Mouse (Mus musculus) spleen, adult 18-20 months (tissue): ENCODE data around the gene Slc7a7.

ENCODE experiments used
- DNase-seq, 2 experiments: peaks; one replicate each; pipeline ENCODE4 v3.0.0; 2022; ENCODE audit warnings: mixed read lengths in 2 of 2

The Slc7a7 gene

GRCm38 (mm10) chr14:54432078-54432836 is 14.7 kb upstream of the Slc7a7 start:
- DNase-seq: no peak

- no peak for DNase-seq
Observed at GRCm38 (mm10) chr14:54431334-54432077, 13.9 kb upstream of the Slc7a7 start, which contains the start of gene Mmp14. Gene Mmp14, plus strand, starts transcription at chr14:54431612.

- DNase-seq: no peak
Observed at GRCm38 (mm10) chr14:54430406-54431145, 13.0 kb upstream of the Slc7a7 start.

GRCm38 (mm10) chr14:54429332-54430093 is 11.9 kb upstream of the Slc7a7 start:
- no peak for DNase-seq

DNA sequence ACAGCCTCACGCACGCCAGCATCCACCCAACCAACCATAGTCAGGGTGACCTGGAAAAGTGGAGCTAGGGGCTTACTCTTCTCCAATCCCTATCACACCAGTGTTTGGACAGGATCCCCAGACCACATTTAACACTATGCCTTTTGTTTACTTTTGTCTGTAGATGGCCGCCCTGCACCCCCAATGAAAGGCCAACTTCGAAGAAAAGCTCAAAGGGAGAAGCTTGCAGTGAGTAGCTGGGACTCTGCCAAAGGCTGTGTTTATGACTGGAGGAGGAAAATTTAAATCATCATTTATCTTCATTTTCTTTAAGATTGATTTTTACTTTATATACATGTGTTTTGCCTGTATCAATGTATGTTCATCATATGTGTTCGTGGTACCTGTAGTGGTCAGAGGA is 10.8 kb upstream of the Slc7a7 start:
- DNase-seq: no peak

GRCm38 (mm10) chr14:54427696-54428095 is 10.1 kb upstream of the Slc7a7 start:
- no peak for DNase-seq

- DNase-seq: peak; percentile 79 to 86
Observed at GRCm38 (mm10) chr14:54426689-54427398, 9.3 kb upstream of the Slc7a7 start, which contains the start of gene Mrpl52. Gene Mrpl52, plus strand, starts transcription at chr14:54426909.

DNA sequence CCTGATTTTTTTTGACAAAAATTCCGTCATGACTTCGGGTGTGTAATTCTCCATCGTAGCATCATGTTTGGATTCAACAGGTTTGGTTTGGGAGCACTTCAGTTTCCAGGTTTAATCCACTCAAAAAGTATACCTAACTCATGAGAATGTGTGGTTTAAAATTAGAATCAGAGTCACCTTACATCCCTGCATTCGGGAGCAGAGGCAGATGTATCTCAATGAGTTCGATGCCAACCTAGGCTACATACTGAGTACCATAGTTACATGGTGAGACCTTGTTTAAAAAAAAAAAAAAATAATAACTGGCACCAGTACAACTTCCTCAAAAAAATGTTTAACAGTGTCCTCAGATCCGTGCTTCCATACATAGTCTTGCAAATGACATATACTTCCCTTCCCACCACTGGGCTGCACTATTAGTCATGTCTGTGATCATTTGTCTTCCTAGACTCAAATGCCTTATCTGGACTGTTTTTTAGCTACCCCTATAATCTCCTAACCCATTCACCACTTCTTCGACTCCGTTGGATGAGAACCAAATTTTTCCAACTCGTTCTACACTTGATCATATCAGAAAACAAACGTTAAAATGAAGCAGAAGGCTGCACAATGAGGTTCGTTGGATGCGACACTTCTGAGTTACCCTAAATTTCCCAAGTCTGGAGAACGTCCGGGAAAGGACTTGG is 8.6 kb upstream of the Slc7a7 start:
- DNase-seq: no peak

DNA sequence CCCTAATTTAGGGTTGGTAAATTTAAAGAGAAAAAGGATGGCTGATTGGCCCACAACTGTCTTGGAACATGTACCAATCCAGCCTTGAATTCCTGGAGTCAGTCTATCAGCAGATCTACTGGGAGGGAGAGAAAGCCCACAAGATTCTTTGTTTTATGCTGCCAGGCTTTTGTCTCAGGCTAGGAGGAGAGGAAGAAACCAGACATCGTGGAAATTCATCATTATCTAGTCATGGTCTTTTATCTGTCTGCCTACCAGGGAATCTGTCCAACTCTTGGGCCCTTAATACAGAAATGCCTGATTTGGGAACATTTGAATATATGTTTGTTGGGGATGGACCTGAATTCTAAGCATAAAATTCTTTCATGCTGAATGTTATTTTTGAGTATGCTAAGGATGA is 8.0 kb upstream of the Slc7a7 start:
- no peak for DNase-seq

GRCm38 (mm10) chr14:54424634-54425033 is 7.1 kb upstream of the Slc7a7 start:
- DNase-seq: no peak

DNA sequence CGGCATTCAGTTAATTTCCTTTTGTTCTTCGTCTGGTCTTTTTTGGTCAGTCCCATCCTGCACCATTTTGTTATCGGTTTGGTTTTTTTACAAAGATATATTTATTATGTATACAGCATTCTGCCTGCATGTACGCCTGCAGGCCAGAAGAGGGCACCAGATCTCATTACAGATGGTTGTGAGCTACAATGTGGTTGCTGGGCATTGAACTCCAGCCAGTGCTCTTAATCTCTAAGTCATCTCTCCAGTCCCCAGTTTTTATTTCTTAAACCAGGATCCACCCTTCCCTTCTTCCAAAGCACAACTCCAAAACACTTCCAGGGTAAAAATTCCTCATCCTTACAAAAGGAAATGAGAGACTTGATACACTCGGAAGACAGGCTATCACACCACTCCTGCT is 5.8 kb upstream of the Slc7a7 start:
- no peak for DNase-seq

DNA sequence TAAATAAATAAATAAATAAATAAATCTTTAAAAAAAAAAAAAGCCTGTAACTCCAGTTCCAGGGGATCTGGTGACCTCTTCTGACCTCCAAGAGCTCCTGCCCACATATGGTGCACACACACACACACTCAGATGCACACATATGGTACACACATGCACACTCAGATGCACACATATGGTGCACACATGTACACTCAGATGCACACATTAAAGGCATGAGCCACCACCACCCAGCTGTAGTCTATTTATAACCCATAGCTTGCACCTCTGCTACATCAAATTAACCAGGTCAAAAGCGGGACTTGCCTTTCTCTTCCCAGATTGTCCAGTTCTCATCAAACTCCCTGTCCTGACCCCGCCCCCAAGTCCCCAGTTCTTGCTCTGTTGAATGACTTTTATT is 3.4 kb upstream of the Slc7a7 start:
- no peak for DNase-seq

- DNase-seq: no peak
Observed at GRCm38 (mm10) chr14:54416830-54417229, 750 bp downstream of the Slc7a7 start.

- no peak for DNase-seq
Observed at GRCm38 (mm10) chr14:54416229-54416775, 1.3 kb downstream of the Slc7a7 start.

- no peak for DNase-seq
Observed at GRCm38 (mm10) chr14:54415241-54416020, 2.1 kb downstream of the Slc7a7 start.

DNA sequence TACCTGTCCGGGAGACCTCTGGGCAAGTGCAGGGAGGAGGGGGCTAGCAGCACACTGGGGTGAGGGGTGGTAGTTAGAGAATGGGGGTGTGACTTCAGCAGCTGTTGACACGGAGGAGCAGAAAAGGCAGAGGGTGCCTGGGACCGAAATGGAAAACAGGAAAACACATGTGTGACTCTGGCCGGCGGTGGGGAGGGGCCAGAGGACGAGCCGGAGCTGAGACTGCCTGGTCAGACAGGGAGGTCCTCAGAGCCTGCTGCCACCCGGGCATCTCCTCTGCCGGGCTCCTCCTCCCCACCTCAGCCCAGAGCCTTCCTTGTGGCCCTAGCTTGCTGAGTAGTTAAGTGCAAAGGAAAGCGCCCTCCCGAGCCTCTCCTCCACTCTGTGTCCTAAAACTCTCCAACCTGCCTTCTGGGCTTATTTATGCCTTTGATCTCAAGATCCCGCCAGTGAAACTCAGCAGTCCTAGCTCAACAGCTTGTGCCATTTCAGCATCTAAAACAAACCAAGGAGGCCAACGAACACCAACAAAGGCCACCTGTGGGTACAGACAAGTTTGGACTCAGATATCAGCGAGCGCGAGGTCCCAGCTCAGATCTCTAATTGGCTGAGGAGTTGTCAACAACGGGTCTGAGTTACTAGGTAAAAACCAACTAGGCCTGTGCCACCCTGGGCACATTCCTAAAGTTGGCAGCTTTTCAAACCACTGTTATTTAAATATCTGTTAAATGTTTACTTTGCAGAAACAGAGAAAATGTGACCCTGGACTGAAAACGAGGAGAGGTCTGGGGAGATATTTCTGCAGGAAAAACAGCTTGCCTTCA is 3.5 kb downstream of the Slc7a7 start:
- DNase-seq: no peak

GRCm38 (mm10) chr14:54412629-54413170 is 4.9 kb downstream of the Slc7a7 start:
- DNase-seq: no peak

GRCm38 (mm10) chr14:54412000-54412576 is 5.5 kb downstream of the Slc7a7 start:
- no peak for DNase-seq
